Mouse (Mus musculus): ENCODE measurements at regions not wholly inside any gene's neighbourhood (a gene's known extent, or its start where the extent isn't known, plus 50 kb on each side); places are given as distances from the start of the nearest gene placed in this dataset.
A peak's percentile ranks its signal among the peaks of the same experiment; 100 is the strongest.

DNA sequence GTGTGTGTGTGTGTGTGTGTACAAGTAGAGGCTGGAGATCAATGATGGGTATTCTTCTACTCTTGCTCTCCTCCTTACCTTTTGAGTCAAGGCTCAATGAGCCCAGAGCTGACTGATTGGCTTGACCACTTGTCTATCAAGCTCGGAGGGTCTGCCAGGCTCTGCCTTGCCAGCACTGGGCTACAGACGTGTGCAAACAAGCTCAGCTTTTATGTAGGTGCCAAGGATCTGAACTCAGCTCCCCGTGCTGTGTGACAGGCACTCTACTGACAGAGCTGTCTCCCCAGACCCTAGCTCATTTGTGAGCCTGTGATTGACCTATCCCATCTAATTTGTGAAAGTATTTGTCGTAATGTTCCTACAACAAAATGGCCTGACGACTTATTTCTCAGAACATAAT, 54.2 kb upstream of the Cdc42bpa start:
- DNase-seq (ENCODE audit: low spot score), result no peak

DNA sequence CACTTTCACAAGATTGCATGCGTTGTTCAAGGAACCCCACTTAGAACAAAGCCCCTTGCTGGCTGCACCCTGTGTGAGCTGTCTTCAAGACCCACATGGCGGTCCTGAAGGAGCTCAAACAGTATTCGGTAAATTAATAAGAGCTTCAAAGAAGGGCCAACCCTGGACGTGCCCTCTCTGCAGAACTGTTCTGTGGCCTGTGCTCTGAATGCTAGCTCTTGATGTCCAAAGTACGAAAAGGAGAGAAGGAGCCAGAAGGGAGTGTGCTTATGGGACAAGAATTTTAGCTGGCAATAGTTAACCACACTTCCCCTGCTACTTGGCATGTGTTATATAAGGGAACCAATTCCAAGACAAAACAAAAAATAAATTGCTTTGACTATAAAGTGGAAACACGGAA, 67.6 kb upstream of the Cdc42bpa start:
- no peak for DNase-seq (ENCODE audit: low spot score)

DNA sequence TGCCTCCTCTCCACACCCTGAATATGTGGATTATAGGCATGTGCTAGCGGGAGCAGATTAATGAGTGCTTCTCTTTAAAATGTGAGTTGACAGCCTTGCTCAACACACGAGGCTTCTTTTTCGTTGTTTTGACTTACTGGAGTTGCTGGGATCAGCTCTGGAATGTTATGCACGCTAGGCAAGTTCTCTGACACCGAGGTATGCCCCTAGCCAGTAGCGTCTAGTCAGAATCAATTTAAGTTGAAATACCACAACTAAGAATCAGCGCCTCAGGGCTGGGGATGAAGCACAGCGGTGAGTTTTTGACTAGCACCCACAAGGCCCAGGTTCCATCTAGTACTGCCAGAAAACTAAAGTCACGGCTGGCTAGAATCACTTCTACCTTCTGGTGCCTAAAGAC, 72.4 kb upstream of the Cdc42bpa start:
- DNase-seq (ENCODE audit: low spot score), result no peak

DNA sequence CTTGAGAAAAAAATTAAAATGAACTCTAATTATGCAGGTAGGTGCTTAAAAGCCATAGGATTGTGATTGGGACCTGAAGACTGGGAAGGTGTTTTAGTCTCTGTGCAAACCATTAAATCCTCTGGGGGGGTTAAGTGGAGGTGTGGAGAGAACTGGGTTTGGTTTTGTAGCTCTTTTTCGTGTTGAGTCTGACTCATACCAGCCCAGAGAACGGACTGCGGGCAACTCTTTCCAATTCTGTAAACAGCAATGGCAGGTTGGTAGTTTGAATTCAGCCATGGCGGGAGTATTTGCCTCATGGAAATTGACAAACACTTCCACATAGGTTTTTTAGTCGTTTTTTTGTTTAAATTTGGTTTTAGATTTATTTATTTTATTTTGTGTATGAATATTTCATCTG, 77.7 kb upstream of the Ahctf1 start:
- no peak for DNase-seq (ENCODE audit: low spot score)

DNA sequence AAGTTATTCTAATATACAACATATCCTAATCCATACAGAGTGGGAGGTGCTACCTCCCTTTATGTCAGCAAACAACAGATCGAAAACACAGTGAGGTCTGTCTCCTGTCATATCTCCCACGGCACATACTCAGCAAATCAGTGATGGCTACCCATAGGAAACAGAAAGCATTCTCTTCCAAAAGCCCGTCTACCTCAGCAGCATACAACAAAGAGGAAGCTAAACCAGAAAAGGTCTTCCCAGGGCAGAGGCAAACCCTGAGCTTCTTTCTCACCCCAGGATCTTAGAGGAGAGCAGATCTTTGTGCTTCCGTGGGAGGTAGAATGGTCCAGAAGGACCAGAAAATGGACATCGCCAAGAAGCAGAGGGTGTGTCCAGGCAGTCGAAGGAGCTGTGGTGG, 74.4 kb upstream of the Ahctf1 start:
- DNase-seq (ENCODE audit: low spot score), result no peak

DNA sequence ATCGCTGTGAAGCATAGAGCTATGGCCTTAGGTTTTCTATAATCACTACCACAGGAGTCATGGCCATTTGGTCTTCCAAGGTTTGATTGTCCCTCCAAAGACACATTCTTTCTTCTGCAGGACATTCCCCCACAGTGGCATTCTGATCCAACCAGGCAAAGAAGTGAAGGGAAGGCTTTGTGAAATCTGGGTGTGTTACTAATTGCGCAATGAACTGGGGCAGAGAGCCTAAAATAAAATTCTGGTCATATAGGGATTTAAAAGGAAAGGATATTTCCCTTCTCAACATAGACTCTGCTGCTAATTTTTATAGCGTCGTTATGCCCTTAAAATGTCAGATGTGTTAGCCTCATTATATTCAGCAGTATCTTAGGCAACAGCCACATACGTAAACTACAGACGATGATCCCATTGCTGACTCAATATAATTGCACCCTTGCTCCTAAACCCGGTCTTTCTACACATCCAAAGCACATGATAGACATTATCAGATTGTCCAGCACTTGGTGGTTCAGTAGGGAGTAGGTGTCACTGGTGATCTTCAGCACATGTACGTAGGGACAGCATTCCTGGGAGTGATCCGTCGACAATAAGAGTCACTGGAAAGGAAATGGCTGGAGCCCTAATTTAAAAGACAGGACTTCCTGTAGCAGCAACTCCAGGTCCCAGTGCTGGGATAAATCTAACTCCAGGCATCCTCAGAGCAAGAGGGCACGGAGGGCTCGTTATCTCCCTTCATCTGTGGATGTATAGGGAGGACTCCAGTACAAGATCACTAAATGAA, 70.5 kb upstream of the Ahctf1 start:
- DNase-seq (ENCODE audit: low spot score), result no peak

DNA sequence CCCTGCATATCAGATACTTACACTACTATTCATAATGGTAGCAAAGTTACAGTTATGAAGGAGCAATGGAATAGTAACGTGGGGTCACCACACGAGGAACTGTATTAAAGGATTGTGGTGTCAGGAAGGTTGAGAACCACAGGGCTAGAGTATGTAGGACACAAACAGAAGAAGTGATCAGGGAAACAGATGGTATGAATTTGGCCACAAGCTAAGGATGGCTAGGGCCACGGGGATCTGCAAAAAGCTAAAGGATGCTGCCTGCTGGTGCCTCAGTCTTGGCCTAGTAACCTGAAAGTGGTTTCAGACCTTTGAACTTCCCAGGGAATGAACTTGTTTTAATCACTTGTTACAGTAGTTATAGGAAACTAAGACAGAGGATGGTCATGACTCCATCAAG, 68.5 kb upstream of the Ahctf1 start:
- no peak for DNase-seq (ENCODE audit: low spot score)

DNA sequence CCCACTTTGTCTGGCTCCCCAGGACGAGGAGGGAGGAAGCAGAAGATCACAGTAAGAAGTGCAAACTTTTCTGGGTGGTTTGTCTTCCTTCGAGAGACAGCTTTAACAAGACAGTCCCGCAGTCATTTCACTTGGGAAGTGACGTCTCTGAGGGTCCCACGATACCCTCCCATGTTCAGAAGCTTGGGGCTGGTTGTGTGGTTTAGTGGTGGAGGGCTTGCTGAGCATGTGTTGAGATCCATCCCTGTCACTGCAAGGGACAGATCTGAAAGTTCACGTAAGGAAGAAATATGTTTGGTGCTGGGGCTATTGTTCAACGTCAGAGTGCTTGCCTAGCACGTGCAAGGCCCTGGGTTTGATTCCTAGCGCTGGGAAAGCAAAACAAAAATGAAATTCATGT, 65.2 kb upstream of the Ahctf1 start:
- DNase-seq (ENCODE audit: low spot score), result no peak

DNA sequence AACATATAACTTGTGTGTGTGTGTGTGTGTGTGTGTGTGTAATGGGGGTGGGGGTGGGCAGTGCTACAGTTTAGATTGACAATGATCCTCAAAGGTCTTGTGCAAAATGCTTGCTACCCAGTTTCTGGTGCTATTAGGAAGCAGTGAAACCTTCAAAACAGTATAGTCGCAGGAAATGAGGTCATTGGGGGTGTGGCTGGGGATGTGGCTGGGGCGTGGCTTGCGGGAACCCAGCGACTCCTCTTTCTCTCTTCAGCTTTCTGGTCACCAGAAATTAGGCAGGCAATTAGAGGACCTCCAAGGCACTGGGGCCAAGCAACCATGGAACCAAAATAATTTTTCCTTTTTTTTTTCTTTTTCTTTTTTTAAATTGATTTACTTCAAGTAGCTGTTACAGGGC, 64.0 kb upstream of the Ahctf1 start:
- no peak for DNase-seq (ENCODE audit: low spot score)

DNA sequence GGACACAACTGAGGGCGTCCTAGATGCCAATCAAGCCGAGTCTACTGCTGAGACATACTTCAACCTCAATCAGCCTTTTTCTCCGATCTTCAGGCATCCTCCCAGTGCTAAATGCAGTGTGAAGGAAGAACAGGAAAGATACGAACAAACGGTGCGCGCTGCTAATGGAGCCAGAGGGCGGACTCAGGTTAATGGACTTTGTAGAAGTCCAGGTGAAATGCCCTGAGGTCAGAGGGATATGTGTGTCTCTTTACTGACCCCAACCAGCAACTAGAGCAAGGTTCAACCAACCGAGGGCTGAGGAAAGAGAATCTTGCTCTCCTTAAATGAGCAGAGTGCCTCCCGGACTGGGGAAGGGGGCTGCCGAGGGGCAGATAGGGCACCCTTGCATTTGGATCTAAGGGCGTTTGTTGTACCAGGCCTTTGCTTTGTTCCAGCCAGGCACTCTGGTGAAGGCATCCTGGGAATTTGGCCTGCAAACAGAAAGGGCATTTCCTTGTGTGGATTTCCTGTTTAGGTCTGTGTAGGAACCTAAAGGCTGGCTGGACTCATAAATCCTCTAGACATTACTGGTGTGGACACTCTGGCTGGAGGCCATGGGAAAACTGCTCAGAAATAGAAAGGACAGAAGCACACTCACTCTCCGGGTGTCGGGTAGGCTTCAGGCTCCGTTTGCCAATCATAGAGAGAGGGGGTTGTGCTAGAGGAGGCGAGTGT, 62.7 kb upstream of the Ahctf1 start:
- DNase-seq (ENCODE audit: low spot score), result no peak

DNA sequence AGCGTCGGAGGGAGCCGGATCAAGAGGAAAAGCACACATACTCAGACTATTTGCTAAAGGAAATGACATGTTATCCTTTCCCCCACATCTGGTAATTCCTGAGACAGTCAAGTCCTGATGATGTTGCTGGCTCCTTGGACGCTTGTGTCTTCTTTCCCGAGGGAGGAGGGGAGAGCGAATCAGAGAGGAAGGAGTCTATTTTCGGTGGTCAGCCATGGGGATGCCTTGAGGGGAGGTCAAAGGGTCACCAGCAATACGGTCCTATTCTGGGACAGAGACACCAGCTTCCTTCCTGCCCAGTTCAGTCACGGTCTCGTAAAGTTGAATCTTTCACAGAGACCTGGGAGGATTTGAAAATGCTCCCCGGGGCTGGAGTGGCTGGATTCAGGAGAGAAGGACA, 62.1 kb upstream of the Ahctf1 start:
- DNase-seq (ENCODE audit: low spot score), result no peak

DNA sequence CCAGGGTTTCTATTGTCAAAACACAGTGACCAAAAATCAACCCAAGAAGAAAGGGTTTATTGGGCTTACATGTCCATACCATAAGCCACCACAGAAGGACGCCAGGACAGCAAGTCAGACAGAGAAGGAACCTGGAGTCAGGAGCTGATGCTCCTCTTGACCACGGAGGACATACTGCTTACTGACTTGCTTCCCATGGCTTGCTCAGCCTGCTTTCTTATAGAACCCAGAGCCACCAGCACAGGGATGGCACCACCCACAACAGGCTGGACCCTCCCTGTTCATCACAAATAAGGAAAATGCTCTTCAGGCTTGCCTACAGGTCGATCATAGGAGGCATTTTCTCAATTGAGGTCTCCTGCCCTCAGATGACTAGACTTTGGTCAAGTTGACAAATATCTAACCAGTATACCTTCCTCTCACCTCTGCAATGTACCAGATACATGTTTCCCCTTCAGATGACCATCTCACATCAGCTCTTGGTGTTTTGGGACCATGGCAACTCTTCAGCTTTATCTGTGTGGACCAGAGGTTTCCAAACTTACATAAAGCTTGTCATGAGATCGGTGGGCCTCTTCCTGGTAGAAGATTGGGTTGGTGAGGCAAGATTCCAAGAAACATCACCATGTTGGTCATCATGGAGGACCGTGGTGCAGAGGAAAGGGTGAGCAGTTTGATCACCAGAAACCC, 61.2 kb upstream of the Ahctf1 start:
- DNase-seq (ENCODE audit: low spot score), result no peak

DNA sequence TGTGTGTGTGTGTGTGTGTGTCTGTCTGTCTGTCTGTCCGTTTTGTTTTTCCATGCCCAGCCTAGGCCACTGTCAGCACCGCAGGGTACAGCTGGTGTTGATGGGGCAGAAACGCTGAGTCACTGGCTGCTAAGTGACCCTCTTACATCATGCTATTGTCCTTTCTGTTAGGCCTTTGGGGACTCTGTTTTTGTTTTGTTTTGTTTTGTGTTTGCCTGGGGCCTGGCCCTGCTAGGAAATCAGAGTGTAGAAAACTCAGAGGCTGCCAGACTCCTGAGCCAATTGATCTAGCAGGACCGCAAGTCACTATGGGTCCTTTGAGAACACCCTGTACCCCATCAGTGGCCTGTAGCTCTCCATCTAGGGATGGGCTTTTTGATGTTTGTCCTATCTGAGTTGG, 59.9 kb upstream of the Ahctf1 start:
- DNase-seq (ENCODE audit: low spot score), result no peak

DNA sequence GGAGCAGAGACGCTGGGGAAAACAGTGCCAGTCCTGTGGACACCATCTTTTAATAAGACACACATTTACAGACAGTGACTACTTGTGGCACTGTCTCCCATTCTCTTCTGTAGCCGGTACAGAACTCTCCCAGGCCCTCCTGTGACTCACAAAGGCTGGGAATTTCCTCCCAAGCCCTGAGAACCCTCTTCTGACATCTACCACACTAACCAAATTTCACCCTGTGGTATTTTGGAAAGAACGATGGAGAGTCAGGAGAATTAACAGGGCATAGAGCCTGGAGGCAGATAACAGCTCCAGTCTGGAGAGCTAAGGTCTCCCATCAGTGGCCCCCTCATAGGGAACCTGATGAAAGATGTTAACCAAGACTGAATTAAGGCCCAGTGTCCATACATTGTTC, 59.5 kb upstream of the Ahctf1 start:
- no peak for DNase-seq (ENCODE audit: low spot score)

DNA sequence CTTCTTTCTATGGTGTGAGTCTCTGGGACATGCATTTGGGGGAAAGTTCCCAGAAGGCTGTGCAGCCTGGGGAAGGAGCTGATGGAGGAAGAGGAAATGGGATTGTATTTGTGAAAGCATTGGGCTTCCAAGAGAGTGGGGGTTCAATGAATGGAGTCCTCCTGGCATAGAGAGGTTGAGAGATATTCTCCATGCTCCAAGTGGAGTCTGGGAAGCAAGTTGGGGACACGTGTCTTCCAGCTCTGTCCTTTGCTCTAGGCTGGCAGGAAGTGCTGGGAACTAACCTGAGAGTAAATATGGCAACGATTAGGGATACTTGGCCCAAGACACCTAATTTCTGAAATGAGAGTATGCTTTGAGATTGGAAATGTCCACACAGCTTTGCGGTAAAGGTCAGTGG, 58.3 kb upstream of the Ahctf1 start:
- DNase-seq (ENCODE audit: low spot score), result no peak

DNA sequence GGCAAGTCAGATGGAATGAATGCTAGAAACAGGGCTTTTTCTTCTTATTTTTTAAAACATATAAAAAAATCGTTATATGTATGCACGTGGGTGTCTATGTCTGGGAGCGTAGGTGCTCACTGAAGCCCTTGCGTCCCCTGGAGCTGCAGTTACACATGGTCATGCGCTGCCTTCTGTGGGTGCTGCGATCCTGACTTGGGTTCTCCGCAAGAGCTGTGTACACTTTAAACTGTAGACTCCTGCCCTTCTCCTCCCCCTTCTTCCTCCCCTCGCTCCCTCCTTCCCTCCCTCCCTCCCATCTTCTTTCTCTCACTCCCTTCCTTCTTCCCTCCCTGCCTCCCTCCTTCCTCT, 56.0 kb upstream of the Ahctf1 start:
- DNase-seq (ENCODE audit: low spot score), result no peak

DNA sequence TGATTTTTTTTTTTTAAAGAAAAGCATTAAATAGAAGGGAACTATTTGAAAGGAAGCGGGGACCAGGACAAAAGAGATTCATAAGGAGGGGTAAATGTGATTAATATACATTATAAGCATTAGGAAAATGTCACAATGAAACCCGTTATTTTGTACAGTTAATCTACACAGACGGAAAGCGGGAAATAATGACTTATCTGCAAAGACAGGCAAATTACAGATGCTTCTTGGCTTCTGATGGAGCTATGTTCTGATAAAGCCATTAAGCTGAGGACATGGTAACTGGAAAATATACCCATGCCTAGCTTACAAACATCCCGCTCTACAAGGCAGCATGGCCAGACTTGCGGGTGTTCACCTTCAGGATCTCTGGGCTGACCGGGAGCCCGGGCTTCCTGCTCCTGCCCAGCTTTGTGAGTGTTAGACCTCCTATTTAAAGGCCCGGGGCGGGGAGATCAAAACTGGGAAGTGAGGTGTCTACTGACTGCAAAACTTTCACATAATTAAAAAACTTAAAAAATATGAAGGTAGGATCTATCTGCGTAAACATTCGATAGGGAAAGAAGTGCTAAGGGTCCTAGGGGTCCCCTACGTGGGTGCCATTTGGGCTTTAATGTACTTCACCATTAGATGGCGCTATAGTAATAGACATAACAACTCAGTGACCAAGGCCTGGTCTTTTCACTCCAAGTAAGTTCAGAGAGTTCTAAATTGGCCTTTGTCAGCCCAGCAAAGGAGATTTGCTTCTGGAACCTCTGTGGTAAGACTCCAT, 55.5 kb upstream of the Ahctf1 start:
- DNase-seq (ENCODE audit: low spot score), result no peak

DNA sequence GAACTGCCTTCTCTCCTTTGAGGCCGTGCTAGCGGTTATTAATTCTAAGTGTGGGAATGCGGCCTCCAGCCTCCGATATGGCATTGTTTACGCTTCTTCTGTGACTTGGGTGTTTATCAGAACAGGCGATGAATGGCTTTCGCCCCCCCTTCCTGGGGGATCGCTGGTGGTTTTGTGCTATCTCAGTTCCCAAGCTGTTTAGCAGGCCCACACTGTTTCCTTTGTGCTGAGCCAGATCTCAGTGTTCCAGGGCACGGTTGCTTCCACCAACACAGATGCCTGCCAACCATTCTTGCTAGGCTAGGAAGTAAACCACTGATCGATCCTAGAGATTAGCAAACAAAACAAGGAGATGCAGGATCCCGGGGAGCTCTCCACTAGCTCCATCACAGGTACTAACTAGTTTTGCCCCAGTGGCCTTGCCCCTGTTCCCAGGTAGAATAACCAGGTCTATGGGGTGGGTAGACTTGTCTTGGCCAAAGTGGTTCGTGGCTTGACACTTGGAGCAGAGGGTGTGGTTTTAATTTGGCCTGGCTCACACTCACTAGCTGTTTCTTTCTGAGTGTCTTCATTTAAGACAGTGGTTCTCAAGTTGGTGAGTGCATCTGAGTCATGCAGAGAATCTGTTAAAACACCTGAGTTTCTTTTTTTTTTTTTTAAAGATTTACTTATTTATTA, 50.9 kb upstream of the Ahctf1 start:
- DNase-seq (ENCODE audit: low spot score), result peak; percentile 25

Data from ovary, adult 18-20 months (tissue).